Mouse (Mus musculus) liver, embryonic 13.5 days (tissue): ENCODE results near the gene Epha6. TPM values are rescaled to one million over a fixed set of nuclear protein-coding genes. Genes with fewer than 3 reads are reported as not detected.
"Not testable (repeated sequence)": the region's sequence is repeated elsewhere in the genome, so short reads cannot be mapped to it uniquely, and the experiment has no call there.

Experiments
- ATAC-seq: fragments of 200-750 bp; cut with Nextera tagmentation; 2 replicates; pipeline ENCODE4 v1.8.0; 2017; ENCODE audit warnings: low read depth, mild to moderate bottlenecking, moderate number of reproducible peaks, moderate library complexity
- DNase-seq: peaks from one replicate; pipeline ENCODE4 v3.0.0; 2022
- H3K27ac ChIP-seq: fragments of 300-500 bp; sonication (generic); 2 replicates; pipeline ENCODE4 v1.5.1; 2015; ENCODE audit warnings: moderate library complexity, mild to moderate bottlenecking, inconsistent platforms
- H3K27me3 ChIP-seq: fragments of 300-500 bp; sonication (generic); 2 replicates; pipeline ENCODE4 v1.6.1; 2015; ENCODE audit warnings: mild to moderate bottlenecking, inconsistent platforms
- H3K36me3 ChIP-seq: fragments of 300-500 bp; sonication (generic); 2 replicates; pipeline ENCODE4 v1.6.1; 2015; ENCODE audit warnings: mild to moderate bottlenecking, inconsistent platforms
- H3K4me1 ChIP-seq: fragments of 300-500 bp; sonication (generic); replicated peaks from 2 replicates; pipeline ENCODE4 v1.6.1; 2015; ENCODE audit warnings: inconsistent platforms
- H3K4me2 ChIP-seq: fragments of 300-500 bp; sonication (generic); 2 replicates; pipeline ENCODE4 v1.6.1; 2015; ENCODE audit warnings: inconsistent platforms, mild to moderate bottlenecking, moderate library complexity
- H3K4me3 ChIP-seq: fragments of 300-500 bp; sonication (generic); replicated peaks from 2 replicates; pipeline ENCODE4 v1.5.1; 2015; ENCODE audit warnings: mild to moderate bottlenecking, inconsistent platforms
- H3K9ac ChIP-seq: fragments of 300-500 bp; sonication (generic); 2 replicates; pipeline ENCODE4 v1.6.1; 2015; ENCODE audit warnings: mild to moderate bottlenecking, inconsistent platforms
- H3K9me3 ChIP-seq: fragments of 300-500 bp; sonication (generic); replicated peaks from 2 replicates; pipeline ENCODE4 v1.6.1; 2016; ENCODE audit warnings: inconsistent platforms
- WGBS: fragments of 180-500 bp; shearing (Covaris S2); methylation state at CpG from one replicate; pipeline ENCODE4 v1.1.7; 2015; ENCODE audit not compliant: insufficient replicate concordance; 5-methylcytosine and 5-hydroxymethylcytosine counted together
- polyA plus RNA-seq: library from polyadenylated mRNA; unstranded; fragments of >200 nt; fragmentation: Nextera tagmentation; extraction: Ambion mirVana; gene quantifications from 2 replicates; pipeline ENCODE4 v1.2.1, GENCODE M21; 2015

Epha6 gene
- polyA plus RNA-seq, 1 experiment from 2014 or later = not detected

- H3K4me1 ChIP-seq = no peaks in the 10 kb centered on the region
- no peaks in the 10 kb centered on the region for H3K36me3 ChIP-seq
- ATAC-seq (no peak), DNase-seq (no peak)
- no peaks in the 10 kb centered on the region for H3K27me3 ChIP-seq
- H3K27ac ChIP-seq = no peak overlapping the region
- WGBS = 65% methylated on average over 7 of the region's 7 CpGs
- H3K4me2 ChIP-seq = no peak overlapping the region
- no peaks in the 10 kb centered on the region for H3K9me3 ChIP-seq
- H3K4me3 ChIP-seq = no peak overlapping the region
- no peak overlapping the region for H3K9ac ChIP-seq
These were observed 751.1 kb downstream of the Epha6 start for GRCm38 (mm10) chr16:59854160-59854717.

- DNase-seq (no peak), ATAC-seq (no peak)
- WGBS = 43% methylated on average over 2 of the region's 2 CpGs
- Histone ChIP-seq H3K27ac (no peak overlapping the region), H3K9me3 (no peaks in the 10 kb centered on the region), H3K4me3 (no peak overlapping the region), H3K36me3 (no peaks in the 10 kb centered on the region), H3K9ac (no peak overlapping the region), H3K4me1 (no peaks in the 10 kb centered on the region), H3K27me3 (no peaks in the 10 kb centered on the region), H3K4me2 (no peak overlapping the region)
These were observed 752.6 kb downstream of the Epha6 start for GRCm38 (mm10) chr16:59852689-59853088.

- H3K27ac ChIP-seq = no peak overlapping the region
- no peak for ATAC-seq
- H3K9me3 ChIP-seq = no peaks in the 10 kb centered on the region
- DNase-seq = no peak
- H3K4me3 ChIP-seq = no peak overlapping the region
- no peaks in the 10 kb centered on the region for H3K36me3 ChIP-seq
- no peak overlapping the region for H3K4me2 ChIP-seq
- H3K9ac ChIP-seq = no peak overlapping the region
- no peaks in the 10 kb centered on the region for H3K27me3 ChIP-seq
- WGBS = 14% methylated on average over 3 of the region's 3 CpGs
- H3K4me1 ChIP-seq = no peaks in the 10 kb centered on the region
These were observed 758.8 kb downstream of the Epha6 start for GRCm38 (mm10) chr16:59846574-59846973.

GRCm38 (mm10) chr16:59836778-59837177, 768.6 kb downstream of the Epha6 start:
- no peaks in the 10 kb centered on the region for H3K4me1 ChIP-seq
- H3K27ac ChIP-seq = no peak overlapping the region
- DNase-seq (no peak), ATAC-seq (no peak)
- H3K4me3 ChIP-seq = no peak overlapping the region
- no peak overlapping the region for H3K4me2 ChIP-seq
- 60% methylated on average over 4 of the region's 4 CpGs for WGBS
- no peak overlapping the region for H3K9ac ChIP-seq
- H3K27me3 ChIP-seq = no peaks in the 10 kb centered on the region
- H3K36me3 ChIP-seq = no peaks in the 10 kb centered on the region
- no peaks in the 10 kb centered on the region for H3K9me3 ChIP-seq

- H3K27ac ChIP-seq = no peak overlapping the region
- H3K4me2 ChIP-seq = no peak overlapping the region
- no peaks in the 10 kb centered on the region for H3K9me3 ChIP-seq
- DNase-seq = no peak
- H3K27me3 ChIP-seq = no peaks in the 10 kb centered on the region
- H3K9ac ChIP-seq = no peak overlapping the region
- H3K36me3 ChIP-seq = no peaks in the 10 kb centered on the region
- no peak for ATAC-seq
- H3K4me3 ChIP-seq = no peak overlapping the region
- WGBS = 70% methylated on average over 10 of the region's 10 CpGs
- no peaks in the 10 kb centered on the region for H3K4me1 ChIP-seq
These were observed 769.0 kb downstream of the Epha6 start for GRCm38 (mm10) chr16:59836304-59836703.

GRCm38 (mm10) chr16:59832468-59832867, 772.9 kb downstream of the Epha6 start:
- ATAC-seq = no peak
- H3K4me3 ChIP-seq = no peak overlapping the region

GRCm38 (mm10) chr16:59829655-59830054, 775.7 kb downstream of the Epha6 start:
- ATAC-seq (no peak), DNase-seq (no peak)
- no peak overlapping the region for H3K27ac ChIP-seq
- H3K9me3 ChIP-seq = no peaks in the 10 kb centered on the region
- H3K36me3 ChIP-seq = no peaks in the 10 kb centered on the region
- H3K27me3 ChIP-seq = no peaks in the 10 kb centered on the region
- no peak overlapping the region for H3K4me2 ChIP-seq
- H3K4me3 ChIP-seq = no peak overlapping the region
- WGBS = 73% methylated on average over 13 of the region's 13 CpGs
- H3K9ac ChIP-seq = no peak overlapping the region
- H3K4me1 ChIP-seq = no peaks in the 10 kb centered on the region

More at GRCm38 (mm10) chr16:59832468-59832867, 772.9 kb downstream of the Epha6 start:
- Histone ChIP-seq H3K9ac (no peak overlapping the region), H3K4me1 (no peaks in the 10 kb centered on the region), H3K9me3 (no peaks in the 10 kb centered on the region), H3K27me3 (no peaks in the 10 kb centered on the region), H3K4me2 (no peak overlapping the region), H3K27ac (no peak overlapping the region), H3K36me3 (no peaks in the 10 kb centered on the region)
- 61% methylated on average over 5 of the region's 5 CpGs for WGBS
- no peak for DNase-seq

- H3K27ac ChIP-seq, ATAC-seq, DNase-seq, H3K4me1 ChIP-seq, H3K9ac ChIP-seq, H3K4me3 ChIP-seq, H3K27me3 ChIP-seq, H3K4me2 ChIP-seq, H3K36me3 ChIP-seq, H3K9me3 ChIP-seq: not testable (repeated sequence)
- 51% methylated on average over 4 of the region's 4 CpGs for WGBS
These were observed 805.5 kb downstream of the Epha6 start for GRCm38 (mm10) chr16:59799790-59800189.

- Histone ChIP-seq H3K4me2 (no peak overlapping the region), H3K9me3 (no peaks in the 10 kb centered on the region), H3K9ac (no peak overlapping the region), H3K27me3 (no peaks in the 10 kb centered on the region), H3K36me3 (no peaks in the 10 kb centered on the region), H3K4me3 (no peak overlapping the region), H3K27ac (no peak overlapping the region), H3K4me1 (no peaks in the 10 kb centered on the region)
- DNase-seq (no peak), ATAC-seq (no peak)
- 71% methylated on average over 2 of the region's 2 CpGs for WGBS
These were observed 833.0 kb downstream of the Epha6 start for GRCm38 (mm10) chr16:59772297-59772696.

GRCm38 (mm10) chr16:59770421-59770820, 834.9 kb downstream of the Epha6 start:
- no peak overlapping the region for H3K9ac ChIP-seq
- no peak overlapping the region for H3K4me2 ChIP-seq
- H3K9me3 ChIP-seq = no peaks in the 10 kb centered on the region
- no peak overlapping the region for H3K4me3 ChIP-seq
- WGBS = 74% methylated on average over 1 of the region's 1 CpGs
- DNase-seq = no peak
- H3K27me3 ChIP-seq = no peaks in the 10 kb centered on the region
- no peaks in the 10 kb centered on the region for H3K4me1 ChIP-seq
- no peaks in the 10 kb centered on the region for H3K36me3 ChIP-seq
- no peak overlapping the region for H3K27ac ChIP-seq
- ATAC-seq = no peak

- Histone ChIP-seq H3K4me3 (no peak overlapping the region), H3K4me2 (no peak overlapping the region), H3K9me3 (no peaks in the 10 kb centered on the region), H3K36me3 (no peaks in the 10 kb centered on the region), H3K27ac (no peak overlapping the region), H3K4me1 (no peaks in the 10 kb centered on the region), H3K27me3 (no peaks in the 10 kb centered on the region), H3K9ac (no peak overlapping the region)
- whole genome bisulfite sequencing = 63% methylated on average over 7 of the region's 7 CpGs
- no peak for ATAC-seq
- no peak for DNase-seq
These were observed 835.4 kb downstream of the Epha6 start for GRCm38 (mm10) chr16:59769936-59770335.

- 52% methylated on average over 4 of the region's 4 CpGs for WGBS
- ATAC-seq = no peak
- Histone ChIP-seq H3K4me1 (no peaks in the 10 kb centered on the region), H3K4me2 (no peak overlapping the region), H3K9ac (no peak overlapping the region), H3K4me3 (no peak overlapping the region), H3K36me3 (no peaks in the 10 kb centered on the region), H3K9me3 (no peaks in the 10 kb centered on the region), H3K27me3 (no peaks in the 10 kb centered on the region), H3K27ac (no peak overlapping the region)
- DNase-seq = no peak
These were observed 844.5 kb downstream of the Epha6 start for GRCm38 (mm10) chr16:59760875-59761274.
